Mouse (Mus musculus) embryonic facial prominence, embryonic 14.5 days (tissue): ENCODE results near the gene Shtn1. TPM values are rescaled to one million over a fixed set of nuclear protein-coding genes. Genes with fewer than 3 reads are reported as not detected.

ENCODE experiments used
- ATAC-seq: fragments of 200-750 bp; cut with Nextera tagmentation; 2 replicates; pipeline ENCODE4 v1.8.0; 2017; ENCODE audit warnings: low read depth, moderate number of reproducible peaks, moderate TSS enrichment
- DNase-seq: peaks from one replicate; pipeline ENCODE4 v3.0.0-alpha.2; 2015; ENCODE audit warnings: low spot score
- H3K27ac ChIP-seq: fragments of 300-500 bp; sonication (generic); replicated peaks from 2 replicates; pipeline ENCODE4 v1.5.1; 2014; ENCODE audit warnings: low read depth, mild to moderate bottlenecking, low read length, moderate library complexity
- H3K27me3 ChIP-seq: fragments of 300-500 bp; sonication (generic); replicated peaks from 2 replicates; pipeline ENCODE4 v1.6.1; 2014; ENCODE audit warnings: low read length; ENCODE audit not compliant: control insufficient read depth, insufficient read depth
- H3K36me3 ChIP-seq: fragments of 300-500 bp; sonication (generic); 2 replicates; pipeline ENCODE4 v1.6.1; 2014; ENCODE audit warnings: low read length, mixed read lengths; ENCODE audit not compliant: control insufficient read depth, insufficient read depth
- H3K4me1 ChIP-seq: fragments of 300-500 bp; sonication (generic); 2 replicates; pipeline ENCODE4 v1.6.1; 2014; ENCODE audit warnings: antibody characterized with exemption, low read length; ENCODE audit not compliant: control insufficient read depth, insufficient read depth
- H3K4me2 ChIP-seq: fragments of 300-500 bp; sonication (generic); 2 replicates; pipeline ENCODE4 v1.6.1; 2014; ENCODE audit warnings: low read depth, mild to moderate bottlenecking, low read length, moderate library complexity, mixed read lengths
- H3K4me3 ChIP-seq: fragments of 300-500 bp; sonication (generic); 2 replicates; pipeline ENCODE4 v1.5.1; 2014; ENCODE audit warnings: low read depth, mild to moderate bottlenecking, low read length
- H3K9ac ChIP-seq: fragments of 300-500 bp; sonication (generic); 2 replicates; pipeline ENCODE4 v1.6.1; 2014; ENCODE audit warnings: low read depth, mild to moderate bottlenecking, low read length, moderate library complexity, mixed read lengths
- H3K9me3 ChIP-seq: fragments of 300-500 bp; sonication (generic); 2 replicates; pipeline ENCODE4 v1.6.1; 2016; ENCODE audit warnings: low read length; ENCODE audit not compliant: control insufficient read depth
- WGBS: fragments of 180-500 bp; shearing (Covaris S2); extraction: QIAGEN DNeasy Blood & Tissue Kit; methylation state at CpG from one replicate; pipeline ENCODE4 v1.1.7; 2014; 5-methylcytosine and 5-hydroxymethylcytosine counted together
- polyA plus RNA-seq: library from polyadenylated mRNA; unstranded; fragments of >200 nt; fragmentation: Nextera tagmentation; extraction: Ambion mirVana; gene quantifications from 2 replicates; pipeline ENCODE4 v1.2.1, GENCODE M21; 2014

Gene Shtn1
- polyA plus RNA-seq, 1 experiment from 2014 or later, result 7.0 TPM

DNA sequence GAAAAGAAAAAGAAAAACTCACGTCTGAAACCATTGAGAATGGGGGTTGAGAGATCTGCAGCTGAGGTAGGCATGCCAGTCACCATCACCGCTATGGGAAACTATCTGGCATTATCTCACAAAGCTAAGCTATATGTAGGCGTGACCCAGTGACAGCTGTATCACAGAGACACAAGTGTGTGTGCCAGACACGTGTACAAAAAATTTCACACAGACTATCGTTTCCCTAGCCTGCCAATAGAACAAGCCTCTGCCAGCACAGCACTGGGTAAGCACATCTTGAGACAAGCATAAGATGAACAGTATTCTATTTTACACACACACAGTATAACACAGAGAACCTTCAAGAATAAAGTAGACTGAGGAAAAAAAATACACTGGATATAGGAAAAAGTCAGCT lies 65.1 kb downstream of the Shtn1 start:
- no peaks in the 10 kb centered on the region for H3K36me3 ChIP-seq
- ATAC-seq, result no peak
- H3K4me3 ChIP-seq, result no peak overlapping the region
- H3K4me2 ChIP-seq, result no peak overlapping the region
- DNase-seq, result peak; percentile 25
- 75% methylated on average over 5 of the region's 5 CpGs for WGBS
- H3K9ac ChIP-seq, result no peak overlapping the region
- no peaks in the 10 kb centered on the region for H3K4me1 ChIP-seq
- H3K9me3 ChIP-seq, result no peaks in the 10 kb centered on the region
- H3K27ac ChIP-seq, result no peak overlapping the region
- H3K27me3 ChIP-seq, result no peaks in the 10 kb centered on the region

DNA sequence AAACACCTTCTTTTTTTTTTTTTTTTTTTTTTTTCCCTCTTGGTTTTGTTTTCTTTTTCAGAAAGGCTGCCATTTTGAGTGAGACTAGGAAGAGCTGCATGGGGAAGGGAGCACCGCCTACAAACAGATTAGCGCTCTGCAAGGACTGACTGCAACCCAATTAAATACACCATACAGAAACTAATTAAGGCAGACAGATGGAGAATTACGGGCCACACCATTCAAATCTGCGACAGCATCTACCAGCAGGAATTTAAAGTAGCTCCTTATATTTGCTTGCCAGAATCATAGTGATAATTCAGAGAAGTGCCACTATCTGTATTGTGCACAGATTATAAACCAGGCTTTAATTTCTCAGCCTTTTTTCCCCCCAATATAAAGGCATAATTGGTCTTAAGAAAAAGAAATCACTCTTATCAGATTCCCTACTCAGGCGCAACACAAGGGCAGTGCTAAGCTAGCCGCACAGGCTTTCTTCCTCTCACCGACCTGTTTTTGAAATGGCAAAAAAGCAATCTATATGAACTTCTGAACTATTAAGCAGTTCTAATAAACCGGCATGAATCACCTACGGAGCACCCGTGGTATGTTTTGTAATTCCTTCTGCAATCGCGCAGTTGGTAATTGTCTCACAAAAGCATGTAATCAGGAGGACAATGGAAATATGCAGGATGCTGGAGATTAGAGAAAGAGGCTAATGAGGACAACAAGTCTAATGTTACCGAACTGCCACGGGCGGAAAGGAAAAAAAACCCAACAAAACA lies 69.1 kb downstream of the Shtn1 start:
- no peaks in the 10 kb centered on the region for H3K4me1 ChIP-seq
- ATAC-seq (no peak; the same call in 1 of the 2 replicates), DNase-seq (peak; percentile 33)
- no peak overlapping the region for H3K4me3 ChIP-seq
- no peak overlapping the region for H3K27ac ChIP-seq
- H3K9me3 ChIP-seq, result no peaks in the 10 kb centered on the region
- H3K9ac ChIP-seq, result no peak overlapping the region
- H3K27me3 ChIP-seq, result no peaks in the 10 kb centered on the region
- H3K36me3 ChIP-seq, result no peaks in the 10 kb centered on the region
- 65% methylated on average over 15 of the region's 15 CpGs for WGBS
- H3K4me2 ChIP-seq, result no peak overlapping the region

DNA sequence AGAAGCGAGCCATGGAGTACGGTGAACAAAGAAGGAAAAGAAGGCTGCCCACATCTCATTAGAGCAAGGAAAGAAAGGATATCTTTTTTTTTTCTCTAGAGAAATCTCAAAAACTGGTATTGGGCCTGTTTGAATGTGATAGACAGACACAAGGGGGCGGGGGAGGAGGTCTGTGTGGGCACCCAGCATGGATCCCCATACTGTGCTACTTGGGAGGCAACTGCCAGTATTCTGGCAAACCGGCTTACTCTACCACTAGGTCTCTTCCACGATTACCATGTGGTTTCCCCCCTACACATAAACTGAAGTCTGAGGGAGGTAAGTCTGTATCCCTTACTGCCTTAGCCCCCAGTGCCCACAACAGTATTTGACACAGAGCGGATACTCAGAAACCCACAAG lies 73.1 kb downstream of the Shtn1 start:
- H3K4me3 ChIP-seq, result no peak overlapping the region
- 89% methylated on average over 6 of the region's 6 CpGs for WGBS
- ATAC-seq (no peak), DNase-seq (no peak)
- H3K27me3 ChIP-seq, result no peaks in the 10 kb centered on the region
- H3K36me3 ChIP-seq, result no peaks in the 10 kb centered on the region
- no peak overlapping the region for H3K27ac ChIP-seq
- no peaks in the 10 kb centered on the region for H3K9me3 ChIP-seq
- H3K4me2 ChIP-seq, result no peak overlapping the region
- H3K4me1 ChIP-seq, result no peaks in the 10 kb centered on the region
- H3K9ac ChIP-seq, result no peak overlapping the region

DNA sequence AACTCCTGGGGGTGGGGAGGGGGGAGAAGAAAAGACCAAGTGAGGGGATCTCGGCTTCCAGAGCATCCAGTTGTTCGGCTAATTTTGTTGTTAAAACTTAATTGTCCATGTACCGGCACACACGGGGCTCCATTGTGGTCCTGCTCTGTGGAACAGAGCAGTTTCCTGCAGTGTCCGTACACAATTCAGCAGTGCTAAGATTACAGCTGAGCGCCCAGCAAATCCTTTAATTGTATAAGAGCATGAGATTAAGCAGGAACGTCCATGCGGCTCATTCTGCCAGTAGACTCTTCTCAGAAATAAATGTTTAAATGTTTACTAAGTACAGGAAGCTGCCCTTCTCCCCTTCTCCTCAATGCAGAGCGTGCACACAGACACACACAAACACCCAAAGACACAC lies 94.3 kb downstream of the Shtn1 start:
- 0 out of 2 replicates have a peak, but pooled peaks cover 3% of the 10 kb centered on the region for H3K27me3 ChIP-seq
- no peaks in the 10 kb centered on the region for H3K9me3 ChIP-seq
- ATAC-seq (peak; percentile 27; the same call in 1 of the 2 replicates), DNase-seq (peak; percentile 59)
- no peak overlapping the region for H3K27ac ChIP-seq
- 0 out of 2 replicates have a peak overlapping the region, but pooled peaks have one; percentile 20 for H3K4me2 ChIP-seq
- no peak overlapping the region for H3K9ac ChIP-seq
- WGBS, result 17% methylated on average over 9 of the region's 9 CpGs
- no peaks in the 10 kb centered on the region for H3K36me3 ChIP-seq
- no peak overlapping the region for H3K4me3 ChIP-seq
- H3K4me1 ChIP-seq, result peaks cover 11% of the 10 kb centered on the region

DNA sequence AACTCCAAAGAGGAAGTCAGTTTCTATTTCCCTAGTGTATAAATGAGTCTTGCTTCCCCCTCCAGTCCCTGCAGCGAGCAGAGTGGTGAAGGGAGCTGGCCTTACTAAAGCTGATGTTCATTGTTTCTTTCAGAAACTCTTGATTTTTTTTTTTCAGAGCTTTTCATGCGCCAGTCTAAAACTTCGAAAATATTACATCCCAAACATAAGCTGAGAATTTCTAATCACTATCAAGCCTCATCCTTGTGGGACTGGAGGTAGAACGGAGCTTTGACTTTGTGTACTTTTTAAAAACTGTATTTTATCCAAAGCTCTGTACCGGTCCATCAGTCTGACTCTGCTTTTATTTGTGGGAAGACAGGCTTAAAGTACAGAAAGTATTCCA lies 95.9 kb downstream of the Shtn1 start:
- Histone ChIP-seq H3K27me3 (0 out of 2 replicates have a peak, but pooled peaks cover 3% of the 10 kb centered on the region), H3K4me1 (peaks cover 11% of the 10 kb centered on the region), H3K9ac (no peak overlapping the region), H3K9me3 (no peaks in the 10 kb centered on the region), H3K4me3 (peak overlapping the region; percentile 16; the same call in 1 of the 2 replicates), H3K4me2 (peak overlapping the region; percentile 39), H3K27ac (no peak overlapping the region), H3K36me3 (no peaks in the 10 kb centered on the region)
- ATAC-seq (no peak), DNase-seq (peak; percentile 18)
- WGBS, result 58% methylated on average over 5 of the region's 5 CpGs

DNA sequence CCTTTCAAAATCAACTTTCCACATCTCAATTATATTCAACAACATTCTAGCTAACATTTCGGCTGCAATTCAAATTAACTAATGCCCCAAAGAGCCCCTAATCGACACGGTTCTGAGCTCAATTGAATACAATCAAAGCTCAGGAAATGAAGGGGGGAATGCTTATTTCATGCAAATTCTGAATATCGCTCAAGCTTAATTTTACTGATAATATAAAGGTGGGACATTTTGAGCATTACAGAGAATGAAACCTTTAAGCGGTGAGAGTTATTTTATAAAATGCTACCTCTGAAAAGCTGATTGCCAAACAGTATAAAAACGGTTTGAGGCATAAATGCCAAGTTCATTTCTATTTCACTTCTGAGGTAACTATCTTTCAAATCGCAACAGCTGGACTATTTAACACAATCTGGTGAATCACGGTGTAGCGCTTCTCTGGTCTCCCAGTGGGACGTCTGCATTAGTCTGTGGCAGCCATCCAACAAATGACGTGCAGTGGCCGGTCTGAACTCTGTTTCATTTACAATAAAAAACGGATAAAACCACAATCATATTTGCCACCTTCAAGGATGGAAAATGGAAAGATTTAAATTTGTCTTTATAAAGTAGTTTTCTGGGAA lies 96.4 kb downstream of the Shtn1 start:
- no peaks in the 10 kb centered on the region for H3K36me3 ChIP-seq
- H3K4me3 ChIP-seq, result peak overlapping the region; percentile 16; the same call in 1 of the 2 replicates
- H3K4me2 ChIP-seq, result peak overlapping the region; percentile 39
- H3K9me3 ChIP-seq, result no peaks in the 10 kb centered on the region
- ATAC-seq (0 out of 2 replicates have a peak, but pooled peaks have one; percentile 31), DNase-seq (peak; percentile 83)
- 0 out of 2 replicates have a peak, but pooled peaks cover 3% of the 10 kb centered on the region for H3K27me3 ChIP-seq
- peaks cover 11% of the 10 kb centered on the region for H3K4me1 ChIP-seq
- WGBS, result 27% methylated on average over 13 of the region's 13 CpGs
- no peak overlapping the region for H3K9ac ChIP-seq
- H3K27ac ChIP-seq, result no peak overlapping the region

DNA sequence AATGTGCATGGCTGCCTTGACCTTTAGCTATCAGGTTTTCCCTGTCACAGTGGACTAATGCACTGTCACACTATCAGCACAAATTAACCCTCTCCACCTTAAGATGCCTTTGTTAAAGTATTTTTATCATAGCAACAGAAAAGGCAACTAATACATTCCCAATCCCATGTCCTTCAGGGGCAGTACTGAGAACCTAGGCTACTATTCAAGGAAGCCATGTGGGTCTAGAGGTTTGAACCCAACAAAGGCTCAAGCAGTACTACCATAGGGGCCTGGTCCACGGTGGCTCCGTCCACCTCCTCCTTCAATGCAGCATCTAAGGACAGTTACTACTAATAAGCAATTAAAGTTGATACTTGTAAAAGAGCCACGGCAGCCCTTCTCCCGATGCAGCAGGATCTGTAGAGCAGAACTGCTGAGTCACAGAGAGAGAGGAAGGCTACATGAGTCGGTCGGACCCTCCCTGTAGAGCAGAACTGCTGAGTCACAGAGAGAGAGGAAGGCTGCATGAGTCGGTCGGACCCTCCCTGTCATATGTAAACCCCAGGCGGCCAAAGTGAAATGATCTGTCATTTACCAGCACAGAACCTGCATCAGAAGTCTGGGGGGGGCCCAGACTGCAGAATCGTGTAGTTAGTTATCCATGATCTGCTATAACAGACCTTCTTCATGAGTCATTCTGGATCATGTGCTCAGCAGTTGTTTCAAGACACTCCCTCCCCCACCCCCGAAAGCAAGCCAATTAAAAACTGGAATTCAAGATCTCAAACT lies 97.3 kb downstream of the Shtn1 start:
- peak; percentile 56 for ATAC-seq
- WGBS, result 45% methylated on average over 11 of the region's 11 CpGs
- Histone ChIP-seq H3K9me3 (no peaks in the 10 kb centered on the region), H3K36me3 (no peaks in the 10 kb centered on the region), H3K9ac (no peak overlapping the region), H3K4me2 (peak overlapping the region; percentile 39), H3K4me3 (no peak overlapping the region), H3K27ac (no peak overlapping the region), H3K4me1 (peaks cover 11% of the 10 kb centered on the region), H3K27me3 (0 out of 2 replicates have a peak, but pooled peaks cover 3% of the 10 kb centered on the region)
- peak; percentile 60 for DNase-seq

DNA sequence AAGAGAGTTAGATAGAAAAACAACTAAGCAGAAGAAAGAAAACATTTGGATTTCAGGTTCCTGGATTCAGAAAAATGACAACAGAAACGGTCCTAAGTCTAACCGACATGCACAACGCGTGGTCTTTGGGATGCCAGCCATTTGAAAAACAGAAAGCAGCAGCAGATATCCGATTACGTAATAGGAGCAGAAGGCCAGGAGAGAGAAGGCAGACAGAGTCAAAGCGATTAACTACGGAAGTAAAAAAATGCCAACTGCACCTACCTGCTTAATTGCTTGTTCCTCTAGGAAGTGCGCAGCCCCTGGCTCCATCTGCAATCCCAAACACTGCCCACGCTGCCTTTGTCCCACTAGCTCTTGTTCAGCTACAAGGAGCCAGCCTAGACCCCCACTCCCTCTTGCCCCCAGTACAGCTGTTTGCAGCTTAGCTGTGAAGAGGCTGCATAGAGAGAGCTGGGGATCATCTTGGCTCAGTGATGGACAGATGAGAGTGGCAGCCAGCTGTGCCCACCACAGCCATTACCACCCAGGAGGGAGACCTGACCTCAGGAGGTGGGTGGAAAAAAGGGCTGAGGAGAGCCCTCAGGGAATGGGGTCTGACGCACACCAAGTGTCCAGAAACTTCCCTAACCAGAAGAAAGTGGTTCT lies 100.6 kb downstream of the Shtn1 start:
- peak; percentile 54 for ATAC-seq
- 40% methylated on average over 11 of the region's 11 CpGs for WGBS
- peak; percentile 62 for DNase-seq
- Histone ChIP-seq H3K27me3 (0 out of 2 replicates have a peak, but pooled peaks cover under 1% of the 10 kb centered on the region), H3K4me1 (peaks cover 7% of the 10 kb centered on the region; the same call in 1 of the 2 replicates), H3K27ac (no peak overlapping the region), H3K9me3 (no peaks in the 10 kb centered on the region), H3K9ac (no peak overlapping the region), H3K4me2 (no peak overlapping the region), H3K4me3 (no peak overlapping the region), H3K36me3 (no peaks in the 10 kb centered on the region)
